19 mouse cellular contexts compared by ENCODE assay signal in the genomic region with DNA sequence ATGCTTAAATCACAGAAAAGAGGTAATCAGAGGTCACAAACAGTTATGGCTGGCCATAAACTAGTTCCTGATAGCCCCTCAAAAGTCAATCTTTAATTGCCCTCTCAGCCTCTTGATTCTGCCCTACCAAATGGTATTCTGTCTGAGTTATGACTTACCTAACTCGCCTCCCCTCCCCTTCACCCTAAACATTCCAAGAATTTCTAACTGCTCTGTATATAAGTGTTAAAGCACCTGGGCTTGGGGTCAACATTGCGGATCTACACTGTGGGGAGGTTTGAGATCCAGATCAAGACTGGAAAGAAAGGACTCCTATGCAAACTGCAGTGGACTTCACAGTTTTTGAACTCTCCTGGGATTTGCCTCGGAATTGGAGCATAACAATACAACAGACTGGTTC.
"Had no signal": no experiment of that assay in that cellular context is flagged by ENCODE, and none has a peak within 500 bp of the region (broad histone marks: within the 10 kb centered on the region; RNA-seq: fewer than 3 reads in every experiment).

No protein-coding gene starts in this region.

- H3K27me3 ChIP-seq: liver, embryonic 12.5 days; midbrain, embryonic 12.5 days; neural tube, embryonic 13.5 days; neural tube, embryonic 15.5 days had no signal

- H3K36me3 ChIP-seq: liver, embryonic 12.5 days; midbrain, embryonic 10.5 days; midbrain, embryonic 12.5 days; neural tube, embryonic 13.5 days; neural tube, embryonic 15.5 days had no signal

- H3K27ac ChIP-seq: liver, embryonic 12.5 days; liver, embryonic 14.5 days; midbrain, embryonic 10.5 days; midbrain, embryonic 12.5 days; neural tube, embryonic 13.5 days; neural tube, embryonic 15.5 days had no signal

- H3K9ac ChIP-seq: liver, embryonic 12.5 days; liver, embryonic 14.5 days; midbrain, embryonic 12.5 days; neural tube, embryonic 13.5 days; neural tube, embryonic 15.5 days had no signal

- DNase-seq: lung, adult 18-20 months; lung, postnatal 4 days; midbrain, embryonic 14.5 days; retina, postnatal 1 day; right cerebral cortex, adult 18-20 months; right cerebral cortex, postnatal 25 days; right cerebral cortex, postnatal 4 days; spleen, adult 18-20 months; thymus, adult 18-20 months; thymus, postnatal 14 days; thymus, postnatal 36 days had no signal

- ATAC-seq: liver, embryonic 12.5 days; midbrain, embryonic 16.5 days had no signal

- H3K4me2 ChIP-seq: liver, embryonic 12.5 days; midbrain, embryonic 12.5 days; neural tube, embryonic 13.5 days; neural tube, embryonic 15.5 days had no signal

- H3K4me1 ChIP-seq: liver, embryonic 12.5 days; midbrain, embryonic 10.5 days; midbrain, embryonic 12.5 days; neural tube, embryonic 13.5 days; neural tube, embryonic 15.5 days had no signal

- H3K9me3 ChIP-seq: liver, embryonic 12.5 days; midbrain, embryonic 10.5 days; midbrain, embryonic 12.5 days; neural tube, embryonic 13.5 days; neural tube, embryonic 15.5 days had no signal

- H3K4me3 ChIP-seq: liver, embryonic 12.5 days; midbrain, embryonic 10.5 days; midbrain, embryonic 12.5 days; myocyte; neural tube, embryonic 13.5 days; neural tube, embryonic 15.5 days had no signal
